Mouse (Mus musculus): ENCODE measurements around the gene Thap12.

Gene Thap12

GRCm38 (mm10) chr7:98702283-98703240, at the start of gene Thap12:
TSS of gene Thap12 (plus strand) at chr7:98703103.
- peak; percentile 99 for DNase-seq (ENCODE audit: low read depth, low spot score)

- peak; percentile 92 for DNase-seq (ENCODE audit: low read depth, low spot score)
These were observed 47.0 kb upstream of the Thap12 start for GRCm38 (mm10) chr7:98655681-98656530.

GRCm38 (mm10) chr7:98656531-98657221, 46.2 kb upstream of the Thap12 start, which contains the start of gene Emsy:
TSS of gene Emsy (minus strand) at chr7:98656783.
- peak; percentile 98 for DNase-seq (ENCODE audit: low read depth, low spot score)

DNA sequence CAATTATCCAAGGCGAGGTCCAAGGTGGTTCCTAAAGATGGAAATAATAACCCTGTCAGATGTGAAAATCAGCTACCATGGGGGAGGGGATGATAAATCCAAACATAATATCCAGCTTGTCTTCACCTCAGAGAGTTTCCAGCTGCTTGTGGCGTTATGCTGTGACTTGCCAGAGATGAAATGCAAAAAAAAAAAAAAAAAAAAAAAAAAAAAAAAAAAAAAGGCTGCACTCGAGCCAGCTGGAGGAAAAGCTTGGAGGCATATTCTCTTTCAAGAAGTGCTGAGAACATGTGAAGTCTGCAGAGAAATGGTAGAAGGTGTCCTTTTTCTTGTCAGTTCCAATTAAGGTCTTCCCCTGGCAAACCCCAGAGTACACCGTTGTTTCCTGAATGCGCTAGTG, 37.7 kb upstream of the Thap12 start:
- DNase-seq (ENCODE audit: low read depth, low spot score), result no peak

GRCm38 (mm10) chr7:98665726-98666125, 37.2 kb upstream of the Thap12 start:
- no peak for DNase-seq (ENCODE audit: low read depth, low spot score)

GRCm38 (mm10) chr7:98667956-98668746, 34.8 kb upstream of the Thap12 start:
- DNase-seq (ENCODE audit: low read depth, low spot score), result no peak

GRCm38 (mm10) chr7:98670831-98671230, 32.1 kb upstream of the Thap12 start:
- DNase-seq (ENCODE audit: low read depth, low spot score), result no peak

- no peak for DNase-seq (ENCODE audit: low read depth, low spot score)
These were observed 31.5 kb upstream of the Thap12 start for GRCm38 (mm10) chr7:98671416-98671815.

DNA sequence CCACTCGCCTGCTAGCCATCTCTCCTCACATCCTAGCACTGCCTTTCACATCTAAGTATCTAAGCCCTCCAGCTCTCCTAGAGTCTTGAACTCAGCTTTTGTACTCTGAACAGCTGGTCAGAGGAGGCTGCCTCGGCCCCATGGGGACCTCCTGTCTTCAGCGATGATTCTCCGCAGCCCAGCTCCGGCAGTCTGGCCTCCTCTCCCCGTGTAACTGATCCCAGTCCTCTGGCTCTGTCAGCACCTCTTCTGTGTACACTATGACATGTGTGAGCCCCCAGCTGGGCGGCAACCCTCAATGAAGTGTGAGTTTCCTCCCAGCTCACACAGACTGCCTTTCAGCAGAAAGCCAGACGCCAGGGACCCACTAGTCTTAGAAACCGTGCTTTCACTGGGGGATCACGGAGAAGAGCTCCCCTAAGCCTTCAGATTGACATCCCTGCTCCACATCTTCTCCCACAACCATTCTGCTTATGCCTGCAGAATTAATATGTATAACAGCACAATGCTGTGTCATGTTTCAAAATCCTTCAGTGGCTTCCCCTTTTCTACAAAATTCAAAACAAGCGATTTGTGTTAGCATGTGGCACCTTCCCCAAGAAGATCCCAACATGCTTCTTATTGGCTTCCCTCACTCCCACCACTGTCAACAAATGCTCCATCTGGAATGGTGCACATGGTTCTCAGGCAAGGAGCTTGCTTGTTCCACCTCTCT, 30.5 kb upstream of the Thap12 start:
- no peak for DNase-seq (ENCODE audit: low read depth, low spot score)

- DNase-seq (ENCODE audit: low read depth, low spot score), result no peak
These were observed 28.6 kb upstream of the Thap12 start for GRCm38 (mm10) chr7:98674344-98674743.

- DNase-seq (ENCODE audit: low read depth, low spot score), result no peak
These were observed 25.4 kb upstream of the Thap12 start for GRCm38 (mm10) chr7:98677511-98677910.

DNA sequence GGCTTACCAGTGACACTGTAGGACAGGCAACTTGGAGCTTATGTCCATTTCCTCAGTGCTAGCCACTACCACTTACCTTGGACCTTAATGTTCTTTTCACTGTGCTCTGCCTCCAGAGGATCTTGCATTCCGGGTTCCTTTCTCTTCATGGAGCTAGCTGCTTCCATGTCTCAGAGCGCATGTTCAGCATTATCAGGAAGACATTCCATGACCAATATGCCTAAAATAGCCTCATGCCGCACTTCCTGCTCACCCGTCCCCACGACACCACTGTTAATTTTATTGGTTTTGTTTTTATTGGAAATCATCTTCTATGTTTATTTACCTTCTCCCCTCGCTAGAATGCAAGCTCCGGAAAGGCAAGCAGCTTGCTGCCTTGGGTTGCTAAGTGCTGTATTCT, 24.5 kb upstream of the Thap12 start:
- DNase-seq (ENCODE audit: low read depth, low spot score), result no peak

- no peak for DNase-seq (ENCODE audit: low read depth, low spot score)
These were observed 22.2 kb upstream of the Thap12 start for GRCm38 (mm10) chr7:98680691-98681090.

GRCm38 (mm10) chr7:98682821-98683220, 20.1 kb upstream of the Thap12 start:
- DNase-seq (ENCODE audit: low read depth, low spot score), result peak; percentile 79

DNA sequence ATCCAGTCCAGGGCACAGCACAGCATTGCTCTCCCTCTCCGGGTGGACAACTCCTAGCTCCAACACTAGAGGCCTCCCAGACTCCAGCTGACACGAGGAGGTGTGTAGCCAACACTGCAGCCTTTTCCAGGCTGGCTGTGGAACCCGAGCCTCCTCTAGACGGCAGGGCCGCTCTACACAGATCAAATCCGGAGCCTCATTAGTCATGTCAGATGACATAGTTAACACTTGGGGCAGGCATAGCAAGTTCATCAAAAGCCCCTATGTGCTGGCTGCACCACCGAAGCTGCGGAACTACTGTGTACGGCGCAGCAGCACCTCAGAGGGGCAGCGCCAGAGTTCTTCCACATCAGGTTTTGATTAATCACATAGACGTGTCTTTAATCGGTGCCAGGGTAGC, 17.0 kb upstream of the Thap12 start:
- peak; percentile 51 for DNase-seq (ENCODE audit: low read depth, low spot score)

- DNase-seq (ENCODE audit: low read depth, low spot score), result no peak
These were observed 12.8 kb upstream of the Thap12 start for GRCm38 (mm10) chr7:98690126-98690525.

- peak; percentile 25 for DNase-seq (ENCODE audit: low read depth, low spot score)
These were observed 12.1 kb upstream of the Thap12 start for GRCm38 (mm10) chr7:98690831-98691230.

GRCm38 (mm10) chr7:98692761-98693546, 9.9 kb upstream of the Thap12 start:
- no peak for DNase-seq (ENCODE audit: low read depth, low spot score)

DNA sequence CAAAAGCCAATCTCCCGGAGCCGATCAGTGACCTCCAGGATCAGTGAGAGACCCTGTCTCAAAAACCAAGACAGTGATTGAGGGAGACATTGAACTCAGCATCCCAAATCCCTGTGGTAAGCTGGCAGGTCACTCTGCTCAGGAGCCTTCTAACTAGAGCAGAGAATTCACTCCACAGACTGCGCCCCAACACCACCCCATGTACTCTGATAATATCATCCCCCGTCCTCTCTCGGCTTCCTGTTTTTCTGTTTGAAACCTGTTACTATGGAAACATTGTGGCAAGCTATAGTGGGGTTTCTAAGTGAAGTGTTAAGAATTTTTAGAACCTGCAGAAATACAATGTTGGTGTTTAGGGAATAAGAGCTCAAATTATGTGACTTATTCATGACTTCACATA, 8.9 kb upstream of the Thap12 start:
- no peak for DNase-seq (ENCODE audit: low read depth, low spot score)
